Comparison of ENCODE assay signal across 15 mouse cellular contexts in the genomic region with DNA sequence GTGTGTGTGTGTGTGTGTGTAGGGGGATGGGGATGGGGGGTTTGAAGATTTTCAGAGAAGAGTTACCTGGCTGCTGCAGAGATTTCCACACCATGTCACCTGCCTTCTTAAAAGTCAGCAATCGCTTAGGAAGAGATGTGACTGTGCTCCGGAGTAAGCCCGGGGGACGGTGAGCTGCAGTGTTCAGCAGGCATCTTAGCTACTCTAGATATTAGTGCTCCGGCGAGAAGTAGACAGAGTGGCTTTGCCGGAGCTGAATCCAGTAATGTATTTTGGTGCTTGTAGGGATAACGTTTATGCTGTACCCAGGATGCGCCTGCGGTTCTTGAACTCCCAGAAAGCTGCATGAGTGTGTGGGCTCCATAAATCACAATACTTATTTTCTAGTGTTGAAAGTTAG. TPM values are rescaled to one million over a fixed set of nuclear protein-coding genes. Genes with fewer than 3 reads are reported as not detected.
DNase-seq lines count a peak whose midpoint lies in the region; ATAC-seq and TF ChIP-seq lines count a peak whose summit lies in the region.
"Had no signal": no experiment of that assay in that cellular context is flagged by ENCODE, and none has a peak within 500 bp of the region (broad histone marks: within the 10 kb centered on the region; RNA-seq: fewer than 3 reads in every experiment).

No protein-coding gene starts in this region.

- H3K9ac ChIP-seq in hindbrain, postnatal 0 days (replicated peaks; ENCODE audit: low read length) = peak overlapping the region; percentile 39; the same call in 1 of the 2 replicates
- H3K9ac ChIP-seq in midbrain, embryonic 13.5 days (replicated peaks) = peak overlapping the region; percentile 62
- H3K9ac ChIP-seq in heart, embryonic 12.5 days = no peak overlapping the region
- H3K9ac ChIP-seq: embryonic facial prominence, embryonic 12.5 days; intestine, embryonic 15.5 days had no signal

- H3K36me3 ChIP-seq in hindbrain, postnatal 0 days (ENCODE audit: insufficient read depth, low read length) = no peaks in the 10 kb centered on the region
- H3K36me3 ChIP-seq in midbrain, embryonic 13.5 days = no peaks in the 10 kb centered on the region
- no peaks in the 10 kb centered on the region for H3K36me3 ChIP-seq in heart, embryonic 12.5 days
- H3K36me3 ChIP-seq: embryonic facial prominence, embryonic 12.5 days; heart, embryonic 10.5 days; intestine, embryonic 15.5 days had no signal

- no peaks in the 10 kb centered on the region for H3K9me3 ChIP-seq in hindbrain, postnatal 0 days (ENCODE audit: low read length)
- H3K9me3 ChIP-seq in midbrain, embryonic 13.5 days = no peaks in the 10 kb centered on the region
- H3K9me3 ChIP-seq in heart, embryonic 12.5 days (replicated peaks) = no peaks in the 10 kb centered on the region
- H3K9me3 ChIP-seq: embryonic facial prominence, embryonic 12.5 days; heart, embryonic 10.5 days; intestine, embryonic 15.5 days had no signal

- DNase-seq in right cerebral cortex, adult 18-20 months = peak; percentile 5
- no peak for DNase-seq in right cerebral cortex, postnatal 14 days
- DNase-seq in hindbrain, postnatal 0 days (ENCODE audit: low spot score) = peak; percentile 46
- DNase-seq in kidney, adult 9 months = no peak
- DNase-seq: cerebellum, adult 8-10 months; lung, adult 18-20 months had no signal

- TF ChIP-seq CTCF in hindbrain, postnatal 0 days (IDR thresholded peaks at IDR 0.05; ENCODE audit: low read depth) = no peak

- H3K4me3 ChIP-seq in hindbrain, postnatal 0 days (ENCODE audit: low read length) = peak overlapping the region; percentile 29
- peak overlapping the region; percentile 25 for H3K4me3 ChIP-seq in midbrain, embryonic 13.5 days (replicated peaks)
- no peak overlapping the region for H3K4me3 ChIP-seq in heart, embryonic 12.5 days
- H3K4me3 ChIP-seq: embryonic facial prominence, embryonic 12.5 days; heart, embryonic 10.5 days; intestine, embryonic 15.5 days had no signal

- no peaks in the 10 kb centered on the region for H3K4me1 ChIP-seq in hindbrain, postnatal 0 days (ENCODE audit: insufficient read depth, low read length)
- H3K4me1 ChIP-seq in midbrain, embryonic 13.5 days (replicated peaks) = peaks cover 29% of the 10 kb centered on the region
- H3K4me1 ChIP-seq in heart, embryonic 12.5 days (replicated peaks) = no peaks in the 10 kb centered on the region
- H3K4me1 ChIP-seq: heart, embryonic 10.5 days; intestine, embryonic 15.5 days had no signal

- peak overlapping the region; percentile 27; the same call in 1 of the 2 replicates for H3K27ac ChIP-seq in hindbrain, postnatal 0 days
- peak overlapping the region; percentile 73 for H3K27ac ChIP-seq in midbrain, embryonic 13.5 days
- H3K27ac ChIP-seq in heart, embryonic 12.5 days (ENCODE audit: poor library complexity, severe bottlenecking) = no peak overlapping the region
- H3K27ac ChIP-seq: embryonic facial prominence, embryonic 12.5 days; heart, embryonic 10.5 days; intestine, embryonic 15.5 days had no signal

- H3K4me2 ChIP-seq in hindbrain, postnatal 0 days (ENCODE audit: low read depth, low read length) = peak overlapping the region; percentile 48
- peak overlapping the region; percentile 46 for H3K4me2 ChIP-seq in midbrain, embryonic 13.5 days (replicated peaks)
- no peak overlapping the region for H3K4me2 ChIP-seq in heart, embryonic 12.5 days
- H3K4me2 ChIP-seq: embryonic facial prominence, embryonic 12.5 days; intestine, embryonic 15.5 days had no signal

- H3K27me3 ChIP-seq in hindbrain, postnatal 0 days (ENCODE audit: insufficient read depth, low read length) = no peaks in the 10 kb centered on the region
- H3K27me3 ChIP-seq in midbrain, embryonic 13.5 days = no peaks in the 10 kb centered on the region
- no peaks in the 10 kb centered on the region for H3K27me3 ChIP-seq in heart, embryonic 12.5 days (replicated peaks)
- H3K27me3 ChIP-seq: embryonic facial prominence, embryonic 12.5 days; intestine, embryonic 15.5 days had no signal

- ATAC-seq in hindbrain, postnatal 0 days = peak; percentile 68
- ATAC-seq in midbrain, embryonic 13.5 days = peak; percentile 49
- ATAC-seq in heart, embryonic 12.5 days (ENCODE audit: insufficient number of reproducible peaks, low FRiP score) = no peak
- ATAC-seq in inflammation-experienced regulatory T-cells, adult 6 months = no peak
- ATAC-seq: intestine, embryonic 15.5 days had no signal

- WGBS in hindbrain, postnatal 0 days = 66% methylated on average over 10 of the region's 10 CpGs
- WGBS in midbrain, embryonic 13.5 days = 61% methylated on average over 10 of the region's 10 CpGs
- WGBS in heart, embryonic 12.5 days = 76% methylated on average over 10 of the region's 10 CpGs

RNA-seq across cellular contexts. Expression of gene Iqschfp, which starts 0.7 kb away (rescaled TPM):
- total RNA-seq in hindbrain, postnatal 0 days (2014; rRNA removed) = 0.61 and 2.7 TPM in 2 replicates
- polyA plus RNA-seq in hindbrain, postnatal 0 days (2015; fragmentation: Nextera tagmentation; extraction: Ambion mirVana) = 5.6 and 5.8 TPM in 2 replicates
- polyA plus RNA-seq in midbrain, embryonic 13.5 days (2015; fragmentation: Nextera tagmentation; extraction: Ambion mirVana) = 5.8 and 9.6 TPM in 2 replicates
- polyA plus RNA-seq in heart, embryonic 12.5 days (2016; fragmentation: Nextera tagmentation; extraction: Ambion mirVana) = not detected in 2 replicates
- not detected for polyA plus RNA-seq in inflammation-experienced regulatory T-cells, adult 6 months (2017; shearing (Covaris generic))
- total RNA-seq: gastrocnemius, adult 18-20 months had no signal
- polyA plus RNA-seq: heart, embryonic 10.5 days; intestine, embryonic 15.5 days; urinary bladder, adult 2 months had no signal

RNA-seq across cellular contexts. Expression of gene Iqcj, which starts 0.7 kb away (rescaled TPM):
- total RNA-seq in hindbrain, postnatal 0 days (2014; rRNA removed) = 0.26 and 0.32 TPM in 2 replicates
- 0.34 and 0.47 TPM in 2 replicates for polyA plus RNA-seq in hindbrain, postnatal 0 days (2015; fragmentation: Nextera tagmentation; extraction: Ambion mirVana)
- 1.3 and 1.8 TPM in 2 replicates for polyA plus RNA-seq in midbrain, embryonic 13.5 days (2015; fragmentation: Nextera tagmentation; extraction: Ambion mirVana)
- not detected in 2 replicates for polyA plus RNA-seq in heart, embryonic 12.5 days (2016; fragmentation: Nextera tagmentation; extraction: Ambion mirVana)
- not detected for polyA plus RNA-seq in inflammation-experienced regulatory T-cells, adult 6 months (2017; shearing (Covaris generic))
- total RNA-seq: adrenal gland, postnatal 4 days; gastrocnemius, adult 18-20 months had no signal
- polyA plus RNA-seq: heart, embryonic 10.5 days; intestine, embryonic 15.5 days; urinary bladder, adult 2 months had no signal

Comparison
In these comparisons a context has a peak if more than half of its experiments do, and no peak if none do; other contexts are left out.
1. DNase-seq: peak in right cerebral cortex, adult 18-20 months (single experiment) and hindbrain, postnatal 0 days (single experiment); none in right cerebral cortex, postnatal 14 days (single experiment) and kidney, adult 9 months (single experiment).
2. ATAC-seq: peak in hindbrain, postnatal 0 days (single experiment) and midbrain, embryonic 13.5 days (single experiment); none in heart, embryonic 12.5 days (single experiment) and inflammation-experienced regulatory T-cells, adult 6 months (single experiment).